Mouse (Mus musculus): ENCODE measurements at regions not wholly inside any gene's neighbourhood (a gene's known extent, or its start where the extent isn't known, plus 50 kb on each side); places are given as distances from the start of the nearest gene placed in this dataset.

DNA sequence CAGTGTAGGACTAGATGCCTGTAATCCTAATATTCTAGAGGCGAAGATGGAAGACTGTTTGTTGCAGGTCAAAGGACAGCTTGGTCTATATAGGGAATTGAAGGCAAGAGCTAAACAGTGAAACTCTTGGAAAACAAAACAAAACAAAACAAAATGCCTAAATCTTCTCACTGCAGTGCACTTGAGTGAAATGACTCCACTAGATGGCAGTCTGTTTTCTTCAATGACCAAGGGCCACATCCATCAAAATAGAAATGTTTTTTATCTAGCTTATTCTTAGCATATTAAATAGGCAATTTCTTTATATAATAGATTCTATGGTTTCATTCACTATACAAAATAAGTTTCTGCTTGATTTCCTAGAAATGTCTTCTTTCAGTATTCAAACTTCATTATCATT, 279.7 kb downstream of the Tex13c3 start:
- no peak for DNase-seq (ENCODE audit: low spot score in 2 of 2)

DNA sequence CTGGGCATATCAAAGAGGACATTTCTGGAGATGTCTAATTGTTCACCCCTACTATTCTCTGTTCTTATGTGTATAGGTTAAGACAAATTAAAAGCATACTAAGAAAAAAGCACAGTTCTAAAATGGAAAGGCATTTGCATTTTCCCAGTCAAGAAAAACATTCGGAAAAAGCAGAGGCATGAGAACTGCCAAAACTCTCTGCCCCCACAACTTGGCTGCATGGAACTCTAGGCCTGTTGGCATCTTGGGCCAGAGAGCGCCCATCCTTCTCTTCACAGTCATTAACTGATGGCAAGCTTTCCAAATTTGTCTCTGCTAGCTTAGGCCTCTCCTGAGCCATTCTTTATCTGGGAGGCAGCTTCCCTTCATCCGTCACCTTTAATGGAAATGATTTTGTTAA, 281.6 kb downstream of the Tex13c3 start:
- peak in 1 of 2 experiments; percentile 3 for DNase-seq (ENCODE audit: low spot score in 2 of 2)

DNA sequence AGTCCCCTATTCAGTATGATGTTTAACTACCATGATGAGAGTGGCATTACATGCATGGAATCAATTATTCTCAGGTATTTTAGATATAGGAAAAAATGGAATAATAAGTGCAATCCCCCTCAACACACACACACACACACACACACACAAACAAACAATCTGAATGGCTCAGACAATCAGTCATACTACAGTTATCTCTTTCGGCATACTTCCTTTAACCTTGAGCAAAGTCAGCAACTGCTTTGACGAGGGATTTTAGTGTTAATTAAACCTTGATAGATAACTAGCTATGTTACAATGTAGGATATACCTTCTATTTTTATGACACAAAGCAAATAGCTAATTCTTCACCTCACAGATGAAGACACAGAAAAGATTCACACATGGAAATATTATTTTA, 312.1 kb downstream of the Tex13c3 start:
- DNase-seq (ENCODE audit: low spot score in 2 of 2): no peak

DNA sequence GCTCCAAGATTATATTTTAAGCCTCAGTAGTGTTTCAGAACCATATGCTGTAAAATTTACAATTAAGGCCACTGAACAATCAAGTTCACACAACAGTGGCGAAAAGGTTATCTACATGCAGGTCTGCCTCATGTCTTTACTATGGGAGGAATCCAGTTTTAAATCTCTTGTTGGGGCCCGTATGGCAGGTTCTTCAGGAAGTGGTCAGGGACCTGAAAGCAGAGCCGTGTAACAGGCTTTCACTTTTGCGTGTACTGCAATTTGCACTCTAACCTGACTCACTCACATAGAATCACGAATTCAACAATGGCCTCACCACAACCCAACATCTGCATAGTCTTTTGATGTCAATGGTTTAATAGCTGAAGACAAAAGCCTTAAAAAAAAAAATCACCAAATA, 312.6 kb downstream of the Tex13c3 start:
- no peak for DNase-seq (ENCODE audit: low spot score in 2 of 2)

DNA sequence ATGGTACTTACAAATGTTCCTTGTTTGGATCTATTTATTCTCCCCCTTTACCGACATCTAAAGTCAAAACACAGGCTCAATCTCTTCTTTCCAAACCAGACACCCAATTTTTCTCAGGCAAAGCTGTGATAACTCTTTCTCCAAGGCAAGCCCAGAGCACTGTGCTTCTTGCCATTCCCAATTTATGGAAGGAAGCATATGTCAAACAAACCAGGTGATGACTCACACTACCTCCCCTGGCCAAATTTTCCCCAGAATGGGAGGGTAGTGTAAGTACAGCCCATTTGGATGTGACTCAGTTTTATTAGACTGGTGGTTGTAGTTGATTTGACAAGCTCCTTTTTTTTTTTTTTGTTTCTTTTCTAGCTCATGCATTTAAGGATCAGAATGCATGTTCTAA, 313.0 kb downstream of the Tex13c3 start:
- no peak for DNase-seq (ENCODE audit: low spot score in 2 of 2)

DNA sequence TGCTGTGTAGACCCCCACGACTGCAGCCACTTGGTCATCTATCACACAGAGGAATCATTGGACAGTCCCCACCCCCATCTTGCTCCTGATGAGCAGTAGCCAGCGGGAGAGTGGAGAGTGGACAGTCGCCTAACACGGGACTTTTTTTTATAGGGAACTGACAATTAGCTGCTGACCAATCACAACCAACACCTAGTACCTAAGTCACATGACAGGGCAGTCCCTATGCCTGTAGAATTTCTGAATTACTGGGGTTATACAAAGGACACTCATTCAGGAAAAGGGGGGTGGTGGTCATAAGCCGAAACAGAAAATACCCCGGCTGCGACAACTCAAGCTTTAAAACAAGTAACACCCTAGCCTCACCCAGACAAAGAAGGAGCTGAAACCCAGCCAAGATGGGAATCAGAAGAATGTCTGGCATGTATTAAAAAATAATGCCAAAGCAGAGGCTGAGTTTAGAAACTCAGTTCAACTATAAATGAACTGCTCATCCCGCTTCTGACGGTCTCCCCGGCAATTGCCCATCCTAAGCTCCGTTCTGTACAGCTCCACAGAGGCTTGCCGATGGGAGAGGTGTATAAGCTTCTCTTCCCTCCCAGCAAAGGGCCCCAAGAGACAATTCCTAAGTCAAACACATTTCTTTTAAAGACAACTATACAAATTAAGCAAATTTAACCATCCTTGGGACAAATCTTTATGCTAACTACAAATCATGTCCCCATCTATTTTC, 313.8 kb downstream of the Tex13c3 start:
- no peak for DNase-seq (ENCODE audit: low spot score in 2 of 2)

DNA sequence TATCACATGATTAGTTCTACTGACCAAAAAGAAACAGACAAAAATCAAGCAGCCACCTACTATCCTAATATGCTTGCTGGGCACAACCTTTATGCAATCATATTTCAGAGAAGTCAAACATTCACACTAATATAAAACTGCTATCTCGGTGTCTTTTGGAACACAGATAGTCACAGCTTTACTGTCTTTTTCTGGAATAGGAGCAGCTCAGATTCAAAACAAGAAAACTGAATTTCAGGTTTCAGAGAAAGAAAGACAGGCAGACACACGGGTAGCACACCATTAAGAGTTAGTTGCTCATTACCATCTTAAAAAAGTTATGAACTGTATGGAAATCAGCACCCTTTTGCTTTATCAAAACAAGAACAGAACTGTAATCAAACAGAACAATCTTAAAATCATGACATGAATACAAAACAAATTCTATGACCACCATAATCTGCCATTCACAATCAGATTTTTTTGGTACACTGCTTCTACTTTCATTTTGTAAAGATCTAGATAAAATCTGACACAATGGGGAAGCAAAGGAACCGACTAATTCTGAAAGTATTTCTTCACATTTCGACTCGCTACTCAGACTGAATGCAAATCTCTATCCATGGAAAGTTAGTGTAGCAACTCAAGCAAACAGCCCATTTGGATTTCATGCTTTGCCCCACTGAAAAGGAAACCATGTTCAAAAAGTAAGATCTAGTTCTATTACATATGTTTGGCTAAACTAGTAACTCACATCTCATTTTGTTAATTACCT, 315.1 kb downstream of the Tex13c3 start:
- no peak for DNase-seq (ENCODE audit: low spot score in 2 of 2)

DNA sequence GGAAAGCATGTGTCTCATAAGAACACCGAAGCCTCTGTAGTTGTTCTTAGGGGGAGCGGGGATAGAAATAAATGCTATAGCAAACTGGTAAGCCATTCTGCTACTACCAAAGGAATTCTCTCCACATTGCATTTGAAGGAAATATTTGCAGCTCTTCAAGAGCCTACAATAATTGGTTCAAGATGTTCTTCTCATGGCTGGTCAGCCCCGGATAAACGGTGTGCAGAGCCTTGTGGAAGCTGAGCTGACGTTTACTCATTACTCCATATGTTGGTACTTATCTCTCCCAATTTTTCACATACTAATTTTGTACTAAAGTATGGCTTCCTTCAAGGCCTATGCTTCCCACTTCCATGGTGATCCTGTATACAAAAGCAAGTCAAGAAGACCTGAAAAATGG, 317.0 kb downstream of the Tex13c3 start:
- no peak for DNase-seq (ENCODE audit: low spot score in 2 of 2)

DNA sequence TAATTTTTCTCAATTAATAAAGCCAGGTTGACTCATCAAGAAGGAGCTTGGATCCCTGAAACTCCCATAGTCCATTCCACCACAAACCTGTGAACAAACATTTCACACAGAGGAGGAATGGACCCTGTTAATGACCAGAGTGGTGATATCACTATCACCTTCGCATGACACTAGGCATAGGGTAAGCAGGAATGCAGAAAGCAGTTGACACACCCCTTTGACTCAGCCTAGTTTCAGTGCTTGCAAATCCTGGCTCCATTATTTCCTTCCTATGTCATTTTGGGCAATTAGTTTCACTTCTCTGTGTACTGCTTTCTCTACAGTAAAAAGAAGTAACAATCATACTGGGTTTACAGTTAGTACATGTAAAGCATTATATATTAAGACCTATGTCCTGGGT, 318.2 kb downstream of the Tex13c3 start:
- DNase-seq (ENCODE audit: low spot score in 2 of 2): no peak

DNA sequence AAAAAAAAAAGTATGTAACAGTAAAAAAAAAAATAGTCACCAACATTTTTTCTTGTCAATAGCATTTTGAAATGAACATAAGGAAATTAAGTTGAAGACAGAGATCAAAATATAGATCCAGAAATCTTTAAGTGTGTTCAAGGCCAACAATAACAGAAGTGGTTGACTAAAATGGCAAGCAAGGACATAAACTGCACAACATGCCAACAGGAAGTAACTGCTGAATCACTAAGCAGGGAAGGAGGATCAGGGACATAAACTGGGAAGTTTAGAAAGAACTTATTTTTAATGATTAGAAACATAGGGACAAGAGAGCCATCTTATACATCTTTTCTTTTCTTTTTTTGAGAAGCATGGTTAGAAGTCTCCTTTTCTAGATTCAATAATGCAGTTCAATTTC, 318.8 kb downstream of the Tex13c3 start:
- DNase-seq (ENCODE audit: low spot score in 2 of 2): no peak

DNA sequence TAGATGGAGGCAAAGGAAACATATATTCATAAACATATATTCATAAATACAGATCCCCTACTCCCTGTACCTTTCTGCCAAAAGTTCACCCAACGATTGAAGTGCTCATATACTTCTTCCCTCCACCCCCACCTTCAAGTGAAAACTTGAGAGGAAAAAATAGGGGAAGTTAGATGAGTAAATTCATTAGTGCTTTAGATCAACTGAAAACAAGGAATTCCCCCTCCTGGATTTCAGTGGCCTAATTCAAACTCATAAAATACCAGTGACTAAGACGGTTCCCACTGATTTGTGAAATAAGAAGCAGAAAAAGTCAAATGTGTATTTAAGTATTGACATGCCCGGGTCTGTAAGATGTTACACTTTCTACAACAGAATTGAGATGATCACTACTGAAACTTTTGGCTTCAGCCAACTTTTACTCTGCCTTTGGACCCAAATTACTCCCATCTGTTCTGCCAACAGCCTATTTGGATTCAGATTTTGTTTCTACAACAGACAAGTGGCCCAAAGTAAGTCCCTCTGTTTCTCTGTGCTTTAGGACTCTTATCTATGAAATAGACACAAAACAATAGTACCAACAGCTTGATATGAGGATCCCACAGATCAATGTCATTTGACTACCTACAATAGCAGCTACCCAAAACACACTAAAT, 320.7 kb downstream of the Tex13c3 start:
- no peak for DNase-seq (ENCODE audit: low spot score in 2 of 2)

DNA sequence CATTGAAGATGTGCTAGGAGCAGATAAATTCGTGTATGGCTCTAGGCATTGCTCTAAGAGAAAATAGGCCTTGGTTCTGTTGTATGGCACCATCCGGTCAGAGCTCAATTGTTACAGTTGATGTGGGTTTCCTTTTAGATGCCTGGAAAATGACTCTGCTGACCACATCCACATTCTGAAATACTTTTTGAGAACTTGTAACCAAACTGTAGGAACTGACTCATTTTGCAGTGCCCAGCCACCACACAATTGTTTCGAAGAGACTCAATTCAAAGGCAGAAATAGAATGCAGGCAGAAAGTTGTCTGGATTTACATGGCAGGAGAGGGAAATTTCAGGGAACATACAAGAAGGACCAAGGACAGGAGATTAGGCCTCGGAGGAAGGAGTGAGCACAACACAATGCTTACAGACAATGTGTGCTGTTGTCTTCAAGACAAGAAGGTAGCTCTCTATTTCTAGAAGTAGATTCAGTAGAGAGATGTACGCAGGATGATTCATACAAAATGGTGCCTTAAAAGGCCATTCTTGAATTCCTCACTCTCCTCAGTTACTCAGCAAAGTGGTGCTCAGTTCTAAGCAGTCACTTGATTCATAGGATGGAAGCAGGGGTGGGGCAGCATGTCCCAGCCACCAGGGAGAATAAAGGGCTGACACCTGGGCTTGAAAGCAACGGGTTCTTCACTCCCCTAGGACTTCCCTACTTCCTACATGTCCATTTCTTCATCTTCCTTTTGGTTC, 323.5 kb downstream of the Tex13c3 start:
- no peak for DNase-seq (ENCODE audit: low spot score in 2 of 2)

DNA sequence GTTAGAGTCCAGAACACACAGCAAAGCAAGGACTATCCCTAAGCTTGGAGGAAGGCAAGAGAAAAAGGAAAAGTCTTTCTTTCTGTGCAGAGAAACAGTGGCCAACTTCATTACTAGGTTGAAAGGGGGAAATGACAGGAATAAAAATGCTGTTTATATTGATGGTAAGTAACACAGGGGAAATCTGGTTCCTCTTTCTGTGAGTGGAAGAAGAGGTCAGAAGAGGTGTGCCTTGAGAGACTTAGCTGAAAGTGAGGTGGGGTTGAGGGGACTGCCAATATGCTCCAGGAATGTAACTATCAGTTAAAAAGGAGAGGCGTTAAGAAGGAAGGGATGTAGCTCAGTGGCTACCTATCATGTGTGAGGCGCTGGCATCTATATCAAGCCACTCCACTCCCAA, 327.5 kb downstream of the Tex13c3 start:
- no peak for DNase-seq (ENCODE audit: low spot score in 2 of 2)

DNA sequence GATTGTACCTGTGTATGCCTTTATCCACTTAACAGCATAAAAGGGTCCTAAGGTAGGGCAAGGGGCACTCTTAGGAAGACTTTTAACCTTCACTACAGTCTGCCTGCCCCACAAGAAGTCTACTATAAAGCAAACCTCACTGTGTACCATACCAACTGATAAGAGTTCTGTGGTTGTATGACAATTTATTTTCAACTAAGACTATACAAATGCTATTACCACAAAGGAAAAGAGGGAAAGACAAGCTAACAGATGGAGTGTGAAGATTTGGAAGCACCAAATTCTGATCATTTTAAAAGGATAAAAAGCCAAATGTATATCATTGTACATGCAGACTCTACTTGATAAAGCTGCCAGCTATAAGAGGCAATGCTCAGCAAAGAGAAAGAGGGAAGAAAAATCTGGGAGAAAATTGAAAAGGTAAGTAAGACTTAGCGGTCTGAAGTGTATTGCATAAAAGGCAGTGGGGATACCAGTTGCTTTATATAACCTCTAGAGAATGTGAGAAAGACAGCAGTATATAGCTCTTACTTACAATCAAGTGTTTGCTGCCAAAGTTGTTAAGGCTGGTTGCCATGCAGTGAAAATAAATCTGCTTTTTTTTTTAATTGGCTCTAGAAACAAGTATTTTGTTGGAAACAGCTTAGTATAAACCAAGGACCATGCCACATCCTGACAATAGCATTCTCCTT, 328.8 kb downstream of the Tex13c3 start:
- no peak for DNase-seq (ENCODE audit: low spot score in 2 of 2)

DNA sequence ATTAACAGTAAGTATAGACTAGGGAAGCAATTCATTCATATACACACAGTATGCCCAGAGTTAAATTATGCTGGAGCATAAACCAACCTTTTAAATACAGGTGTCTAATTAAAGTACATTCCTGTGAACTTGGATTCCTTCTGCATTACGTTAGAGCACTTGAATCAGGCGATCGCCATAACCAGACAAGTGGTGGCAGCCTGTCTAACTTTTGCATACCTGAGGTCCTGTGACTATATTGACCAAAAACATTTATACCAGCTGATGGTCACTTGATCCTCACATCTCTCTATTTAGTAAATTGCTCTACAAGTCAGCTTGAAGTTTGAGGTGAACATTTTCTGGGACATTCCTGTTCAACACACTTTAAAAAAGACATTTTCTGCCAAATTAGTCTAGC, 330.5 kb downstream of the Tex13c3 start:
- DNase-seq (ENCODE audit: low spot score in 2 of 2): no peak

DNA sequence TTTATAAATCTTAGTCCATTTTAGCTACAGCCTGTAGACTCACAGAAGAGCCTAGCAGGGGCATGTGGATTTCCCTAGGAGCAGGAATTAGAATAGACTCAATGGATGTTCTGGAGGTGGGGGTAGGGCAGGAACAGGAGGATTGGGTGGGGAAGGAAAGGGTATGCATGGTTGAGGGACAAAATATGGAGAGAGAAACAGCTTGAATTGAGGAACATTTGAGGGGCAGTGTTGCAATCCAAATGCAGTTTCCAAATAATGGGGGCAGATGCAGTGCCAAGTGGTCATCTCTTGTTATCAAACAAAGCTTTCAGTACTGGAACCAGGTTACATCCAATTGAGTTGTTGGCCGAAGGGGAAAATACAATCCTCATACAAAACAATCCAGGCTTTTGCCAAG, 332.4 kb downstream of the Tex13c3 start:
- DNase-seq (ENCODE audit: low spot score in 2 of 2): no peak

DNA sequence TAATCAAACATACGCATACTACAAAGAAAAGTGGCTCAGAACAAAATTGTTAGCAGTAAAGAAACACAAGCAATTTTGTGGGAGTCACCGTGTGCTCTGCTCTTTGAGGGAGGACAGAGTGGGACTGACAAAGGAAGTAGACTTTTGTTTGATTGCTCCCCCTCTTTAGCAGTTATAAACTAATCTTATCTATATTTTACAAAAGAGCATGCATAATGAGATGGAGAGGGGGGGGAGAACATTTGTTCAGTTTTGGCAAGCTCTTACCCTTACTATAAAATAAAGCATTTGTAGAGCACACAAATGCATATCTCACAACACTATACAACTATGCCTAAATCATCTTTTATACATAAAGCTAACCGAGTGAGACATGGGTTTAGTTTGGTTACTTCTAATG, 332.9 kb downstream of the Tex13c3 start:
- no peak for DNase-seq (ENCODE audit: low spot score in 2 of 2)

DNA sequence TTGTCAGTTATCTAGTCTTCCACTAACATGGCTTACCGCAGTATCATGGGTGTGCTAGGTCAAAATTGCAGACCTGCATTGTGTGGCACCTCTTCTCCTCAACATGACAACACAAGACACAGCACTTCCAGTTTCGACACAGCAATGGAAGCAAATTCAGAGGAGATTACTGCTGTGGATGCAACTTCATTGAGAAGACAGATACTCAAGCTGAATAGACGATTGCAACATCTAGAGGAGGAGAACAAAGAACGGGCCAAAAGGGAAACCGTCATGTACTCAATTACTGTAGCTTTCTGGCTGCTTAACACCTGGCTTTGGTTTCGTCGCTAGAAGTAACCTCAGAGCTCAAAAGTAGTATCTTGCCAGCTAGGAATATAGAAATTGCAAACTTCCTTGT, 368.4 kb downstream of the Tex13c3 start:
- no peak for DNase-seq (ENCODE audit: low spot score in 2 of 2)

DNA sequence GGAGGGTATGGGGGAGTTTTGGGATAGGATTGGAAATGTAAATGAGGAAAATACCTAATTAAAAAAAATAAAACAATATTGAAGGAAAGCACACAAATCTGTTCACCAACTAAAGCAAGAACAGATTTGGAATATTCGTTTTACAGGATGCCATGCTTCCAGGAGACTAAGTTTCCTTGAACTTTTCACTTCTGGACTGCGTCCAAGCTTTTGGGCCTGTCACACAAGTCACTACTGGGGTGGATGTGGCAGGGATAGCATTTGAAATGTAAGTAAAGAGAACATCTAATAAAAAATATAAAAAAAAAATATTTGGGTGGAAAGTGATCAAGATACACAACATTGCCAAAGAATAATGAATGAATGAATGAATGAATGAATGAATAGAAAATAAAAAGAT, 378.2 kb downstream of the Tex13c3 start:
- no peak for DNase-seq (ENCODE audit: low spot score in 2 of 2)

DNA sequence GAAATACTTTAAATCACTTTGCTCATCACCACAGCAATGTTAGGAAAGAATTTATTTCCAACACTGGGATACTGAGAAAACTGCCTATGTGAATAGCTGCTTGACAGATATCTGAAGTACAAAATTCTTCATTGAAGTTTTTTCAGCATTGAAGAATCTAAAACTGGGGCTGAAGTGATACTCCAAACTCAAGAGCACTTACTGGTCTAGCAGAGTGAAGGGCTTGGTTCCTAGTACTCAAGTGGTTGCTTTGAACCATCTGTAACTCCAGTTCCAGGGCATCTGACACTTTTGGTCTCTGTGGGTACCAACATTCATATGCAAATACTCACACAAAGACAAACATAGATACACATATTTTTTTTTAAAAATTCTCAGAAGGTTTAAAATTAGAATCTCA, 385.2 kb downstream of the Tex13c3 start:
- no peak for DNase-seq (ENCODE audit: low spot score in 2 of 2)

DNA sequence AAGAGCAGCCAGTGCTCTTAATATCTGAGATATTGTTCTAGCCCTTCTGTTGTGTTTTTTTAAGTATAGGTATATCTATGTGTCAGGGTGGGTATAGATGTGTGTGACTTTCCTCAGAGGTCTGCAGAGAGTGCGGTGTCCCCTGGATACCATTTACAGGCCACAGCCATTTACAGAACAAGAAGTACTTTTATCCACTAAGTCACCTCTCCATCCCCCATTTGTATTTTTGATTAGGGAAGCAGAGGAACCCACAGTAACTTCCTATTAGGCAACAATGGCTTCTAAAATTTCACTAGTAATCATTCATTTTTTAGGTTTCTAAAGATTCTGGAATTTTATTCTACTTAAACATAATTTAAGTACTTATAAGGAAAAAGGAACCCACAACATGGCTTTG, 396.7 kb downstream of the Tex13c3 start:
- no peak for DNase-seq (ENCODE audit: low spot score in 2 of 2)
